Mouse (Mus musculus) testis, adult 2 months (tissue): Measurements from ENCODE around the gene Krt81.

Experiments
- CTCF ChIP-seq: fragments of 200-500 bp; IDR thresholded peaks from 2 replicates; pipeline ENCODE4 v1.5.1; 2012; ENCODE audit warnings: low read depth, mild to moderate bottlenecking, inconsistent platforms, low read length, moderate library complexity; ENCODE audit not compliant: control insufficient read depth, insufficient read depth, insufficient replicate concordance
- POLR2A ChIP-seq: fragments of 200-500 bp; IDR thresholded peaks from 2 replicates; pipeline ENCODE4 v1.6.1; 2012; ENCODE audit warnings: low read depth, mild to moderate bottlenecking, inconsistent platforms, low read length, moderate library complexity; ENCODE audit not compliant: control insufficient read depth

DNA sequence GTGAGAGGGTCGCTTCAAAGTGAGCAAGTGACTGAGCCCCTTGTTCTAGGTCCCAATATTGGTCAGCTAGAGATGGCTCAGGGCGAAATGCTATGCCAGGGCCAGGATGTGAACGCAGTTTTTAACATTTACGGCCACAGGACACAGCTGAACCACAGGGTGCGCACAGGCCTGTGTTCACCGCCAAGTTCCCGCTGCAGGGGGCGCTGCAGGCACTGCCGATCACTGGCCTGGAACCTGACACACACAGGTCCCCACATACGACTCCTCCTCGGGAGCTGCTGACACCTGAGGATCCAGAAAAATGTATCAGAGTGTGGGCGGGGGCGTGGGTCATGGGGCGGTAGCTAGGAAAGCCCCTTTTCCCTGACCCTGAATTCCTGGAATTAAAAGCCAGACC, 4.3 kb downstream of the Krt81 start:
- TF ChIP-seq CTCF (peak; percentile 45; the same call in 1 of the 2 replicates), POLR2A (no peak)
